Mouse (Mus musculus): ENCODE results near the gene Nuak1.

GRCm38 (mm10) chr10:84477045-84477612 lies 36.7 kb upstream of the Nuak1 start:
- no peak for TF ChIP-seq POLR2A (IDR thresholded peaks at IDR 0.05; ENCODE audit: insufficient read depth, low read length)
- TF ChIP-seq CTCF (IDR thresholded peaks at IDR 0.05; ENCODE audit: low read depth, low read length): no peak
- no peak for TF ChIP-seq EP300 (IDR thresholded peaks at IDR 0.05; ENCODE audit: insufficient read depth, low read depth, low read length)

Measured in ES-Bruce4 (cell line).